Mouse (Mus musculus) megakaryocyte, embryonic 14.5 days (primary cell): ENCODE results near the gene Arhgap28.

Experiments
- FLI1 ChIP-seq: IDR thresholded peaks from 2 replicates; pipeline ENCODE4 v1.6.1; 2012; ENCODE audit warnings: low read length, inconsistent platforms, mixed read lengths
- GATA1 ChIP-seq: IDR thresholded peaks from 3 replicates; pipeline ENCODE4 v1.6.1; 2012; ENCODE audit warnings: mixed read lengths, low read length, inconsistent platforms, borderline replicate concordance

DNA sequence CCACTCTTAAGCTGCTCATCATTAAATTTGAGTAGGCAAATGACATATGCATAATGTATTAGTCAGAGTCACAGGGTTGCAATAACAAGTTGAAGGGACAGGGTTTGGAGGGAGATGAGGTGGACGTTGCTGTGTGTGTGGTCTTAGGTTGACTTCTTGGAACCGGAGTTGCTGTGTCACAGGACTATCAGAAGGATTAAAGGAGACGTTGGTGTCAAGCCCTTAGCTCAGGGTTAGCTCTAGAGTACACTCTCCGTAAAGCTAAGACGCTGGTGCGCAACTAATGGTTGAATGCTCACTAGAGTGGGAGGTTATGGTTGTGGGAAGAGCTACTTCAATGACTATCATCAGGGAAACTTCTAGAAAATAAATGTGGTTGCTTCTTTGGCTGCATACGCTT, 9.1 kb downstream of the Arhgap28 start:
- TF ChIP-seq GATA1 = no peak
- no peak for TF ChIP-seq FLI1
